Comparison of ENCODE assay signal across 8 mouse cellular contexts in genomic region chr1:33883102-33883839, GRCm38 (mm10). TPM values are rescaled to one million over a fixed set of nuclear protein-coding genes. Genes with fewer than 3 reads are reported as not detected.
A peak's percentile ranks its signal among the peaks of the same experiment; 100 is the strongest.
DNase-seq lines count a peak whose midpoint lies in the region; ATAC-seq and TF ChIP-seq lines count a peak whose summit lies in the region.

No protein-coding gene starts in this region.

- H3K9me3 ChIP-seq in liver, embryonic 12.5 days (replicated peaks): no peaks in the 10 kb centered on the region
- no peaks in the 10 kb centered on the region for H3K9me3 ChIP-seq in neural tube, embryonic 12.5 days

- H3K9ac ChIP-seq in liver, embryonic 12.5 days: no peak overlapping the region
- H3K9ac ChIP-seq in neural tube, embryonic 12.5 days: no peak overlapping the region

- H3K27me3 ChIP-seq in liver, embryonic 12.5 days (replicated peaks): no peaks in the 10 kb centered on the region
- no peaks in the 10 kb centered on the region for H3K27me3 ChIP-seq in neural tube, embryonic 12.5 days (replicated peaks)

- ATAC-seq in liver, embryonic 12.5 days: no peak
- no peak for ATAC-seq in neural tube, embryonic 12.5 days (ENCODE audit: low FRiP score, low read depth)

- H3K4me2 ChIP-seq in liver, embryonic 12.5 days: peak overlapping the region; percentile 53
- H3K4me2 ChIP-seq in neural tube, embryonic 12.5 days (replicated peaks): peak overlapping the region; percentile 27; the same call in 1 of the 2 replicates

- 6% methylated on average over 18 of the region's 18 CpGs for WGBS in liver, embryonic 12.5 days (ENCODE audit: insufficient replicate concordance)
- WGBS in neural tube, embryonic 12.5 days: 28% methylated on average over 18 of the region's 18 CpGs

- DNase-seq in left cerebral cortex, adult 2 months (ENCODE audit: extremely low spot score in 1 of 2, low spot score in 2 of 2): peak; percentile 39 to 44
- DNase-seq in left cerebral cortex, postnatal 4 days: no peak
- peak; percentile 20 for DNase-seq in adrenal gland, postnatal 25 days
- DNase-seq in gastrocnemius, postnatal 25 days: peak; percentile 17
- DNase-seq in kidney, adult 11 months: peak; percentile 7
- peak; percentile 12 to 36 for DNase-seq in urinary bladder, postnatal 36 days (ENCODE audit: low spot score in 2 of 2)

- no peaks in the 10 kb centered on the region for H3K36me3 ChIP-seq in liver, embryonic 12.5 days
- no peaks in the 10 kb centered on the region for H3K36me3 ChIP-seq in neural tube, embryonic 12.5 days

- intact Hi-C loops in left cerebral cortex, adult 2 months (cut with DNase I): loop anchor here (5.0 kb wide), 1 partner anchor 221 kb away; no protein-coding TSS in a partner anchor
- intact Hi-C loops in left cerebral cortex, postnatal 4 days (cut with DNase I): no loop called here

- TF ChIP-seq CTCF in left cerebral cortex, adult 2 months (IDR thresholded peaks at IDR 0.05): peak; percentile 46

- H3K27ac ChIP-seq in left cerebral cortex, adult 2 months: 0 out of 2 replicates have a peak overlapping the region, but pooled peaks have one; percentile 19
- no peak overlapping the region for H3K27ac ChIP-seq in liver, embryonic 12.5 days
- H3K27ac ChIP-seq in neural tube, embryonic 12.5 days: no peak overlapping the region

- H3K4me3 ChIP-seq in left cerebral cortex, adult 2 months: peak overlapping the region; percentile 46
- peak overlapping the region; percentile 12 for H3K4me3 ChIP-seq in liver, embryonic 12.5 days
- no peak overlapping the region for H3K4me3 ChIP-seq in neural tube, embryonic 12.5 days

- no peaks in the 10 kb centered on the region for H3K4me1 ChIP-seq in liver, embryonic 12.5 days
- no peaks in the 10 kb centered on the region for H3K4me1 ChIP-seq in neural tube, embryonic 12.5 days

RNA-seq across cellular contexts. Expression of gene Bend6, which starts 24.3 kb away (rescaled TPM):
- 100 to 1,000 TPM; 135 to 139 TPM for total RNA-seq in left cerebral cortex, adult 2 months (2021)
- total RNA-seq in left cerebral cortex, postnatal 4 days (2021): 100 to 1,000 TPM; 159 to 164 TPM
- total RNA-seq in adrenal gland, postnatal 25 days (2021): 0.82 and 2.9 TPM in 2 replicates
- 1 to 10 TPM; 1.0 to 1.3 TPM for total RNA-seq in gastrocnemius, postnatal 25 days (2021)
- 1.5 and 1.8 TPM in 2 replicates for polyA plus RNA-seq in liver, embryonic 12.5 days (2016; fragmentation: Nextera tagmentation; extraction: Ambion mirVana)
- 5.1 and 6.1 TPM in 2 replicates for polyA plus RNA-seq in neural tube, embryonic 12.5 days (2016; fragmentation: Nextera tagmentation; extraction: Ambion mirVana)

RNA-seq across cellular contexts. Expression of gene Dst, which starts 24.8 kb away (rescaled TPM):
- 100 to 1,000 TPM; 264 to 266 TPM for total RNA-seq in left cerebral cortex, adult 2 months (2021)
- total RNA-seq in left cerebral cortex, postnatal 4 days (2021): 100 to 1,000 TPM; 282 TPM
- total RNA-seq in adrenal gland, postnatal 25 days (2021): 134 and 152 TPM in 2 replicates
- 100 to 1,000 TPM; 184 to 215 TPM for total RNA-seq in gastrocnemius, postnatal 25 days (2021)
- polyA plus RNA-seq in liver, embryonic 12.5 days (2016; fragmentation: Nextera tagmentation; extraction: Ambion mirVana): 5.4 TPM in 2 replicates
- polyA plus RNA-seq in neural tube, embryonic 12.5 days (2016; fragmentation: Nextera tagmentation; extraction: Ambion mirVana): 42.8 and 49.1 TPM in 2 replicates

Comparison
In these comparisons a context has a peak if more than half of its experiments do, and no peak if none do; other contexts are left out.
1. RNA of gene Bend6, which starts 24.3 kb away (total RNA-seq): 159 to 164 TPM in left cerebral cortex, postnatal 4 days and 135 to 139 TPM in left cerebral cortex, adult 2 months; 1.0 to 1.3 TPM in gastrocnemius, postnatal 25 days and 0.82 to 2.9 TPM in adrenal gland, postnatal 25 days; every median in the first group is over 10 times any median in the second.